ENCODE assay signal across 8 mouse cellular contexts in genomic region chr8:95634063-95634340, GRCm38 (mm10). TPM values are rescaled to one million over a fixed set of nuclear protein-coding genes. Genes with fewer than 3 reads are reported as not detected.
DNase-seq lines count a peak whose midpoint lies in the region; ATAC-seq and TF ChIP-seq lines count a peak whose summit lies in the region.

No protein-coding gene starts in this region.

- peaks cover 8% of the 10 kb centered on the region for H3K36me3 ChIP-seq in heart, embryonic 12.5 days
- peaks cover 8% of the 10 kb centered on the region for H3K36me3 ChIP-seq in C2C12 (ENCODE audit: control insufficient read depth, insufficient read depth)
- peaks cover 12% of the 10 kb centered on the region for H3K36me3 ChIP-seq in liver, embryonic 13.5 days

- no peak for TF ChIP-seq CTCF in C2C12 (IDR thresholded peaks at IDR 0.05; ENCODE audit: control insufficient read depth, insufficient read depth, insufficient read length)

- H3K4me2 ChIP-seq in heart, embryonic 12.5 days: peak overlapping the region; percentile 82
- peak overlapping the region; percentile 85 for H3K4me2 ChIP-seq in liver, embryonic 13.5 days

- 0 out of 2 replicates have a peak, but pooled peaks cover 5% of the 10 kb centered on the region for H3K27me3 ChIP-seq in heart, embryonic 12.5 days (replicated peaks)
- H3K27me3 ChIP-seq in C2C12 (ENCODE audit: control insufficient read depth, insufficient read depth, insufficient read length): no peaks in the 10 kb centered on the region
- no peaks in the 10 kb centered on the region for H3K27me3 ChIP-seq in liver, embryonic 13.5 days

- no peak for DNase-seq in heart, adult 9 months (ENCODE audit: low spot score in 2 of 2)
- DNase-seq in liver, embryonic 13.5 days: no peak
- DNase-seq in retina, embryonic 14.5 days (ENCODE audit: low spot score): no peak
- DNase-seq in ovary, postnatal 36 days (ENCODE audit: low spot score): no peak
- no peak for DNase-seq in right cerebral cortex, postnatal 4 days

- no peak overlapping the region for H3K27ac ChIP-seq in heart, embryonic 12.5 days (ENCODE audit: poor library complexity, severe bottlenecking)
- H3K27ac ChIP-seq in liver, embryonic 13.5 days: peak overlapping the region; percentile 67; the same call in 1 of the 2 replicates

- H3K4me1 ChIP-seq in heart, embryonic 12.5 days (replicated peaks): peaks cover 9% of the 10 kb centered on the region
- H3K4me1 ChIP-seq in liver, embryonic 13.5 days (replicated peaks): peaks cover 22% of the 10 kb centered on the region

- H3ac ChIP-seq in C2C12 (ENCODE audit: control insufficient read depth, insufficient read length, low read depth): peak overlapping the region; percentile 81

- H3K9me3 ChIP-seq in heart, embryonic 12.5 days (replicated peaks): no peaks in the 10 kb centered on the region
- H3K9me3 ChIP-seq in liver, embryonic 13.5 days (replicated peaks): no peaks in the 10 kb centered on the region

- 6% methylated on average over 6 of the region's 6 CpGs for WGBS in heart, embryonic 12.5 days
- WGBS in liver, embryonic 13.5 days (ENCODE audit: insufficient replicate concordance): 3% methylated on average over 6 of the region's 6 CpGs

- peak overlapping the region; percentile 95 for H3K4me3 ChIP-seq in heart, embryonic 12.5 days
- H3K4me3 ChIP-seq in C2C12 (ENCODE audit: insufficient read depth, poor library complexity, severe bottlenecking): peak overlapping the region; percentile 74
- H3K4me3 ChIP-seq in liver, embryonic 13.5 days (replicated peaks): peak overlapping the region; percentile 88

- H3K79me3 ChIP-seq in C2C12 (ENCODE audit: low read depth): peaks cover 14% of the 10 kb centered on the region

- no peak for ATAC-seq in heart, embryonic 12.5 days (ENCODE audit: insufficient number of reproducible peaks, low FRiP score)
- ATAC-seq in erythroid progenitor cell, adult 5-6 weeks (replicated peaks; ENCODE audit: low FRiP score, poor library complexity, severe bottlenecking): peak; percentile 22; the same call in 1 of the 2 replicates
- no peak; the same call in 1 of the 2 replicates for ATAC-seq in liver, embryonic 13.5 days (ENCODE audit: low read depth)

- peak overlapping the region; percentile 87 for H3K9ac ChIP-seq in heart, embryonic 12.5 days
- H3K9ac ChIP-seq in liver, embryonic 13.5 days: peak overlapping the region; percentile 90

- H3K79me2 ChIP-seq in C2C12 (ENCODE audit: control insufficient read depth, insufficient read depth): peaks cover 25% of the 10 kb centered on the region

TF ChIP-seq in C2C12, 6 proteins besides CTCF, POLR2A, EP300 and RAD21:
- no peak for TF ChIP-seq FOSL1 (IDR thresholded peaks at IDR 0.05; ENCODE audit: insufficient read depth, low read length, poor library complexity, severe bottlenecking)
- no peak for TF ChIP-seq CEBPB (IDR thresholded peaks at IDR 0.05; ENCODE audit: low read depth)
- TF ChIP-seq USF1 (IDR thresholded peaks at IDR 0.05; ENCODE audit: low read depth): no peak
- TF ChIP-seq MYOG (IDR thresholded peaks at IDR 0.05; ENCODE audit: control insufficient read depth, extremely low read depth, insufficient read length): no peak
- TF ChIP-seq MYOD1 (IDR thresholded peaks at IDR 0.05; ENCODE audit: control insufficient read depth, insufficient read length, low read depth): no peak
- TF ChIP-seq MAX (IDR thresholded peaks at IDR 0.05): no peak

RNA-seq across cellular contexts. Expression of gene Gins3, which starts 0.7 kb away (rescaled TPM):
- 18.2 and 19.0 TPM in 2 replicates for polyA plus RNA-seq in heart, embryonic 12.5 days (2016; fragmentation: Nextera tagmentation; extraction: Ambion mirVana)
- polyA plus RNA-seq in C2C12 (2012; fragmentation: generic; extraction: Trizol): 8.3 TPM
- 18.9 and 34.6 TPM in 2 replicates for total RNA-seq in erythroid progenitor cell, adult 5-6 weeks (2015; ENCODE audit: low replicate concordance)
- 41.4 and 54.2 TPM in 2 replicates for total RNA-seq in erythroid progenitor cell, adult 5-6 weeks (2017; ENCODE audit: low replicate concordance)
- 11.2 and 13.2 TPM in 2 replicates for polyA plus RNA-seq in liver, embryonic 13.5 days (2015; fragmentation: Nextera tagmentation; extraction: Ambion mirVana)

RNA-seq across cellular contexts. Expression of gene Ndrg4, which starts 42.8 kb away (rescaled TPM):
- polyA plus RNA-seq in heart, embryonic 12.5 days (2016; fragmentation: Nextera tagmentation; extraction: Ambion mirVana): 307 and 309 TPM in 2 replicates
- 43.3 TPM for polyA plus RNA-seq in C2C12 (2012; fragmentation: generic; extraction: Trizol)
- total RNA-seq in erythroid progenitor cell, adult 5-6 weeks (2015; ENCODE audit: low replicate concordance): not detected in 2 replicates
- total RNA-seq in erythroid progenitor cell, adult 5-6 weeks (2017; ENCODE audit: low replicate concordance): 0.26 TPM in 1 of 2 replicates, not detected in the other
- 1.6 and 1.7 TPM in 2 replicates for polyA plus RNA-seq in liver, embryonic 13.5 days (2015; fragmentation: Nextera tagmentation; extraction: Ambion mirVana)

RNA-seq across cellular contexts. Expression of gene Prss54, which starts 57.9 kb away (rescaled TPM):
- not detected in 2 replicates for polyA plus RNA-seq in heart, embryonic 12.5 days (2016; fragmentation: Nextera tagmentation; extraction: Ambion mirVana)
- not detected for polyA plus RNA-seq in C2C12 (2012; fragmentation: generic; extraction: Trizol)
- not detected in 2 replicates for total RNA-seq in erythroid progenitor cell, adult 5-6 weeks (2015; ENCODE audit: low replicate concordance)
- not detected in 2 replicates for total RNA-seq in erythroid progenitor cell, adult 5-6 weeks (2017; ENCODE audit: low replicate concordance)
- not detected in 2 replicates for polyA plus RNA-seq in liver, embryonic 13.5 days (2015; fragmentation: Nextera tagmentation; extraction: Ambion mirVana)

Comparison
In these comparisons a context has a peak if more than half of its experiments do, and no peak if none do; other contexts are left out.
1. RNA of gene Ndrg4, which starts 42.8 kb away (polyA plus RNA-seq): 307 to 309 TPM in heart, embryonic 12.5 days and 43.3 TPM in C2C12 (single experiment); 1.6 to 1.7 TPM in liver, embryonic 13.5 days; every median in the first group is over 10 times any median in the second.
2. Peak in every context shown above with its lines, with median percentiles within 50 percentile points of each other: H3K4me3 ChIP-seq.